Mouse (Mus musculus): Measurements from ENCODE around the gene H2afj. TPM values are rescaled to one million over a fixed set of nuclear protein-coding genes. Genes with fewer than 3 reads are reported as not detected.

H2afj gene
- polyA plus RNA-seq, 1 experiment from 2014 or later, result 112 TPM

DNA sequence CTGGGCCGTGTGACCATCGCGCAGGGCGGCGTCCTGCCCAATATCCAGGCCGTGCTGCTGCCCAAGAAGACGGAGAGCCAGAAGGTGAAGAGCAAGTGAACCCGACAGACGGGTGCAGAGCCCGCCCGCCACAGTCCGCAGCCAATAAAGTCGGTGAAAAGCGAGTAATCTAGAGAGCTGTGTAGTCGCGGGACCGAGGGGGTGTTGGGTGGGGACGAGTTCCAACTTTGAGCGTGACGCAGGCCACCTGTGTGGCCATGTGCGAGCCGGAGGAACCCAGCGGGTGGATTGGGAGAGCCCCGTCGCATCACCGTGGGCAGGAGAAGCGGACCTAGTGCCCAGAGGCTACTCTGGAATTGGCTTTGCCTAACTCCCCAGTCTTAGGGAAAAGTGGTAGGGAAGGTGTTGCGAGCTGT is 595 bp downstream of the H2afj start:
- Histone ChIP-seq H3K9me3 (replicated peaks) (no peaks in the 10 kb centered on the region), H3K4me2 (peak overlapping the region; percentile 94), H3K36me3 (peaks cover 26% of the 10 kb centered on the region), H3K27ac (peak overlapping the region; percentile 69; the same call in 1 of the 2 replicates), H3K9ac (peak overlapping the region; percentile 62), H3K4me3 (replicated peaks) (peak overlapping the region; percentile 90), H3K4me1 (peaks cover 26% of the 10 kb centered on the region), H3K27me3 (no peaks in the 10 kb centered on the region)
- ATAC-seq (replicated peaks; ENCODE audit: low FRiP score), result peak; percentile 10
- under 1% methylated on average over 28 of the region's 28 CpGs for WGBS

DNA sequence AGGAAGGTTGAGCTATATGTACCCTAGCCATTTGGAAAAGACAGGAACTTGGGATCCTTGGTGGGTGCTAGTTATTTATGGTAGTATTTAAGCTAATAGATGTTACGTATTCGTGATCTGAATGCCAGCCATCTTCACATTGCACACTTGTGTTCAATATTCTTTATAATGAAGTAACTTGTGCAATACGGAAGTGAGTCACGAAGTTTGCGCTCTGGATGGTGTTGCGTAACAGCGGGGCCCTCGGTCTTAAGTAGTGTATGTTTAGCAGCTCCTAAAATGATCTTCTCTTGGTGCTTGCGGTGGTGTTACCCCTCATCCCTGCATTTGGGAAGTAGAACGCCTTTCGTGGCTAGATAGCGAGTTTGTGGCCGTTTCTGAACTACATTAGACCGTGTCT is 1.0 kb downstream of the H2afj start:
- H3K9ac ChIP-seq, result peak overlapping the region; percentile 62
- H3K27me3 ChIP-seq, result no peaks in the 10 kb centered on the region
- peaks cover 26% of the 10 kb centered on the region for H3K4me1 ChIP-seq
- peak overlapping the region; percentile 69; the same call in 1 of the 2 replicates for H3K27ac ChIP-seq
- 34% methylated on average over 14 of the region's 14 CpGs for WGBS
- peak overlapping the region; percentile 90 for H3K4me3 ChIP-seq (replicated peaks)
- H3K36me3 ChIP-seq, result peaks cover 31% of the 10 kb centered on the region
- ATAC-seq (replicated peaks; ENCODE audit: low FRiP score), result no peak
- peak overlapping the region; percentile 94 for H3K4me2 ChIP-seq
- no peaks in the 10 kb centered on the region for H3K9me3 ChIP-seq (replicated peaks)

DNA sequence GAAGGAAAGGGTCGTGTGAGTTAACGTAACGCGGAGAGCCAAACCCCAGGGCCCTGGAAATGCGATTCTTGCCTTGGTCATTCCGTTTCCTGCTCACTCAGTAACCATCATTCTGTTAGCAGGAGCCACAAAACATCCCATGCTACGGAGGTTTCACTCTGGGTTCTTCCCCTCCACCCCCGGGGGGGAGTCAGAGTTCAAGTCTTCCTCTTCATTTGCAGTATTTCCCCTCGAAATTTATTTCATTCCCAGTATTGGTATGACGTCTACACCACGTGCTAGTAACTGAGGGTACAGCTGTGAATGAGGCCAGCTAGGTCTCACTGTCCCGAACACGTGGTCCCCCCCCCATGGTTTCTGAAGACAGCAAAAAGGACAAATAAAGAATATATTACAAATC is 1.6 kb downstream of the H2afj start:
- Histone ChIP-seq H3K27ac (no peak overlapping the region), H3K9ac (peak overlapping the region; percentile 62; the same call in 1 of the 2 replicates), H3K36me3 (peaks cover 36% of the 10 kb centered on the region), H3K4me3 (replicated peaks) (peak overlapping the region; percentile 90), H3K9me3 (replicated peaks) (no peaks in the 10 kb centered on the region), H3K4me1 (peaks cover 26% of the 10 kb centered on the region), H3K27me3 (no peaks in the 10 kb centered on the region), H3K4me2 (peak overlapping the region; percentile 94)
- ATAC-seq (replicated peaks; ENCODE audit: low FRiP score), result no peak
- WGBS, result 67% methylated on average over 13 of the region's 13 CpGs

DNA sequence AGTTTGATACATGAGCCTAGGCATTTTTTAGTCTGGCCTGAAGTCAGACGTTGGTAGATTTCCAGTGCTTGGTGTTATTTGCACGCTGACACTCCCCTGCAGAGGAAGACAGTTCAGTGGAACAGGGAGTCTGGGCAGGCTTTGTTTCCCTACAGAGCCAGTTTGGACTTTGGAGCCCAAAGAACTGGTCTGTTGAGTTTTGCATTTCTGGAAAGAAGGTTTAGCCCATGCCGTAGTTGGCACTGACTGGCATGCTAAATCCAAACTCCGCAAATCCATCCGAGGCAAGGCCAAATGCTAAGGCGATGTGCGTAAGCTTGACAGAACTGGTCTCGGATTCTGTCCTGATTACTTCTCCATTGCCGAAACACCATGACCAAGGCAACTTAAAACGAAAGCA is 3.2 kb downstream of the H2afj start:
- no peaks in the 10 kb centered on the region for H3K9me3 ChIP-seq (replicated peaks)
- no peak overlapping the region for H3K4me2 ChIP-seq
- no peak for ATAC-seq (replicated peaks; ENCODE audit: low FRiP score)
- 83% methylated on average over 10 of the region's 10 CpGs for WGBS
- peaks cover 50% of the 10 kb centered on the region for H3K36me3 ChIP-seq
- H3K4me1 ChIP-seq, result peaks cover 19% of the 10 kb centered on the region
- no peaks in the 10 kb centered on the region for H3K27me3 ChIP-seq
- H3K9ac ChIP-seq, result no peak overlapping the region
- no peak overlapping the region for H3K27ac ChIP-seq
- no peak overlapping the region for H3K4me3 ChIP-seq (replicated peaks)

DNA sequence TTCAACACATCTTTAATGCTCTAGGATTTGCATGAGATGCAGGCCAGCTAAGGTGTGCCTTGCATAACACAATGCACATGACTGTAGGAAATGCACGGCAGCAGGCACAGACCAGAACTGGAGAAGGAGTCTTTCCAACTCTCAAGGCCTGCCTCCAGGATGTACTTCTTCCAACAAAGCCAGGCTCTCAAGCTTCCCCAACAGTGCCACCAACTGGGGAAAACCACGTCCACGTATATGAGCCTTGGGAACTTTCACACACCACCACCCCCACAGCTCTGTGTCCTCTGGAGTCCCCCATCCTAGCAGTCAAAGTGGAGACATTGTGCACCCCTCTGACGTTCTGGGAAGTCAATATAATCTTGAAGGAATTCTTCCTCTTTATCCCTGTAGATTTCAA is 5.1 kb downstream of the H2afj start:
- H3K9me3 ChIP-seq (replicated peaks), result no peaks in the 10 kb centered on the region
- H3K9ac ChIP-seq, result no peak overlapping the region
- peaks cover 69% of the 10 kb centered on the region for H3K36me3 ChIP-seq
- H3K27me3 ChIP-seq, result no peaks in the 10 kb centered on the region
- WGBS, result 49% methylated on average over 4 of the region's 4 CpGs
- H3K4me1 ChIP-seq, result peaks cover 13% of the 10 kb centered on the region
- H3K27ac ChIP-seq, result no peak overlapping the region
- no peak overlapping the region for H3K4me3 ChIP-seq (replicated peaks)
- ATAC-seq (replicated peaks; ENCODE audit: low FRiP score), result no peak
- H3K4me2 ChIP-seq, result no peak overlapping the region

DNA sequence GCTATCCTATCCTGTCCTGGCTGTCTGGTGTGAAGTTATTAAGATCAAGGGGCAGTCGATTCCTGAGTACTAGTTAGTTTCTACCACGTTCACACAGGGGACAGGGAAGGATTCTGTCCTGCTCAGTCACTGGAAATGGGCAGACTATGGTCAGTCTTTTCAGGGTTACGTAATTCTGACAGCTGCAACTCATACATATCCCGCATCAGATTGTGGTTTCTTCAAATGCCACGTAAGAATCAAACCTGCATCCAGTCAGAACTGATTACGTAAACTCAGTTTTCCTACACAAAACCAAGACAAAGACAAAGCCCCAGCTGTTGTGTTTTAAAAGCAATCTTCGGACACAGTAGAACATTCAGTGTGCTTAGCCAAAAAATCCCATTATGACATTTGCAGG is 7.3 kb downstream of the H2afj start:
- Histone ChIP-seq H3K9me3 (replicated peaks) (no peaks in the 10 kb centered on the region), H3K27ac (no peak overlapping the region), H3K9ac (no peak overlapping the region), H3K4me3 (replicated peaks) (no peak overlapping the region), H3K4me2 (no peak overlapping the region), H3K36me3 (peaks cover 86% of the 10 kb centered on the region), H3K27me3 (no peaks in the 10 kb centered on the region), H3K4me1 (no peaks in the 10 kb centered on the region)
- ATAC-seq (replicated peaks; ENCODE audit: low FRiP score), result no peak
- WGBS, result 95% methylated on average over 7 of the region's 7 CpGs

DNA sequence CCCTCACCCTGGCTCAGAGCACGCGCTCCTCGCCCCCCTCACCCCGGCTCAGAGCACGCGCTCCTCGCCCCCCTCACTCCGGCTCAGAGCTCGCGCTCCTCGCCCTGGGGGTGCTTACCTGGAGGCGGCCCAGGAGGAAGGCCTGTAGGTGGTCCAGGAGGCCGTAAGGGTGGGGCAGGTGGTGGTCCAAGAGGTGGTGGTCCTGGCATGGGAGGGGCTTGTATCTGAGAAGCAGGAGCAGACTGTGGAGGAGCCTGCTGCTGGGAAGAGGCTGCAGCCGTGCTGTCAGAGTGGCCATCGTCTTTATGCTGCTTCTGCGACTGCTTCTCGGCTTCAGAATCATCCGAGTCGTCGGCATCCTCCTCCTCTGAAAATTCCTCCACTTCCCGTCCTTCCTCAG is 8.8 kb downstream of the H2afj start:
- H3K27me3 ChIP-seq, result no peaks in the 10 kb centered on the region
- H3K4me2 ChIP-seq, result no peak overlapping the region
- H3K9ac ChIP-seq, result no peak overlapping the region
- ATAC-seq (replicated peaks; ENCODE audit: low FRiP score), result no peak
- no peak overlapping the region for H3K27ac ChIP-seq
- H3K4me1 ChIP-seq, result no peaks in the 10 kb centered on the region
- H3K9me3 ChIP-seq (replicated peaks), result no peaks in the 10 kb centered on the region
- WGBS, result 92% methylated on average over 21 of the region's 21 CpGs
- peaks cover 98% of the 10 kb centered on the region for H3K36me3 ChIP-seq
- no peak overlapping the region for H3K4me3 ChIP-seq (replicated peaks)

DNA sequence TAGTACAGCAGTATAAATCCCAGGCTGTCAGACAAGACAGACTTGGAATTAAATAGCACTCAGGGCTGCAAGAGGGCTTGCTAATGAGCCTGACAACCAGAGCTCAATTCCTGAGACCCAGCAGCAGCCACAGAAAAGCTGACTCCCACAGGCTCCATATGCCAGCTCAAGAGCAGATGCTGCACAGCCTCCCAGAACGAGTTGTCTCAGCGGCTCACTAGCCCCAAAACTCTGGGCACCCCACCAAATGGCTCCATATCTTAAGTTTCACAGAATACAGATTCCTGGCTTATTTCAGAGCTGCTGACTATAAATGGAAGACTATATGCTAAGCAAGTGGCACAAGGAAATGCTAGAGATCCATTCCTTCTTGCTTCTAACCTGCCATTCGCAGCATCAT is 9.5 kb downstream of the H2afj start:
- no peak overlapping the region for H3K4me2 ChIP-seq
- H3K27ac ChIP-seq, result no peak overlapping the region
- no peaks in the 10 kb centered on the region for H3K9me3 ChIP-seq (replicated peaks)
- H3K9ac ChIP-seq, result no peak overlapping the region
- H3K4me3 ChIP-seq (replicated peaks), result no peak overlapping the region
- H3K36me3 ChIP-seq, result peaks cover 98% of the 10 kb centered on the region
- no peaks in the 10 kb centered on the region for H3K27me3 ChIP-seq
- 89% methylated on average over 3 of the region's 3 CpGs for WGBS
- no peak for ATAC-seq (replicated peaks; ENCODE audit: low FRiP score)
- no peaks in the 10 kb centered on the region for H3K4me1 ChIP-seq

DNA sequence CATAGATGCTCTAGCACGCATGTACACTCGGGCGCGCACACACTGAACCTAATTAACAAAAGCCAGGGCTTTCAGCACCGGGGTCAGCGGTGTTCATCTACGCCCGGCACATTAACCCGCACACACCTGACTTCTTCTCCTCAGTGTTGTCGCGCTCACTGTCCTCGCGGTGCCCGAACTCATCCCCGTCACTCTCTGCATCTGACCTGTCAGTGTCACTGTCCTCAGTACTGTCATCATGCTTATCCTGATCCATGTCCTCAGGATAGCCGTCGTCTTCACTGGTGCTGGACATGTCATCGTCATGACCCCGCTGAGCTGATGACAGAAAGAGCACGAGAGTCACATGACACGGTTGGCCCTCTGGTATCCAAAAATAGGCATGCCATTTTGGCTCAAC is 12.3 kb downstream of the H2afj start:
- H3K9ac ChIP-seq, result no peak overlapping the region
- H3K4me1 ChIP-seq, result no peaks in the 10 kb centered on the region
- no peak overlapping the region for H3K4me3 ChIP-seq (replicated peaks)
- 96% methylated on average over 21 of the region's 21 CpGs for WGBS
- H3K36me3 ChIP-seq, result peaks cover 94% of the 10 kb centered on the region
- H3K9me3 ChIP-seq (replicated peaks), result no peaks in the 10 kb centered on the region
- no peaks in the 10 kb centered on the region for H3K27me3 ChIP-seq
- H3K27ac ChIP-seq, result no peak overlapping the region
- no peak overlapping the region for H3K4me2 ChIP-seq
- ATAC-seq (replicated peaks; ENCODE audit: low FRiP score), result no peak

DNA sequence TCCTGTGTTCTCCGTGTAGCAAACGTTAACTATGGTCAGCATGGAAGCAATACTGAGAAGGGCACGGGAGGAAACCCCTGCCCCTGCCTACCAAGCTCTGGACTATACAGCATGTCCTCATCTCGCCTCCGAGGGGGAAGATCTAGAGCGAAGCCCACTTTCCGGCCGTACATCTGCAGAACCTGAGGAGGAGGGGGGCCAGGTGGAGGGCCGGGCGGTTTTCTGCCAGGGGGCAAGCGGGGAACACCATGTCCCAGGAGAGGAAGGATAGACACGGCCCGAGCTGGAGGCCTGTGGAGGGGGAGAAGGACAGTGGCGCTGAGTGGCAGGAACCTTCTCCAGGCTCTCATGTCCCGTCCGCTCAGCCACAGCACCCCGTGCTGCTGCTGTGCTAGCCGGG is 13.0 kb downstream of the H2afj start:
- 0 out of 2 replicates have a peak, but pooled peaks have one; percentile 36 for ATAC-seq (replicated peaks; ENCODE audit: low FRiP score)
- Histone ChIP-seq H3K27me3 (no peaks in the 10 kb centered on the region), H3K4me1 (no peaks in the 10 kb centered on the region), H3K9me3 (replicated peaks) (no peaks in the 10 kb centered on the region), H3K36me3 (peaks cover 92% of the 10 kb centered on the region), H3K9ac (no peak overlapping the region), H3K4me3 (replicated peaks) (no peak overlapping the region), H3K4me2 (no peak overlapping the region), H3K27ac (no peak overlapping the region)
- 91% methylated on average over 18 of the region's 18 CpGs for WGBS

DNA sequence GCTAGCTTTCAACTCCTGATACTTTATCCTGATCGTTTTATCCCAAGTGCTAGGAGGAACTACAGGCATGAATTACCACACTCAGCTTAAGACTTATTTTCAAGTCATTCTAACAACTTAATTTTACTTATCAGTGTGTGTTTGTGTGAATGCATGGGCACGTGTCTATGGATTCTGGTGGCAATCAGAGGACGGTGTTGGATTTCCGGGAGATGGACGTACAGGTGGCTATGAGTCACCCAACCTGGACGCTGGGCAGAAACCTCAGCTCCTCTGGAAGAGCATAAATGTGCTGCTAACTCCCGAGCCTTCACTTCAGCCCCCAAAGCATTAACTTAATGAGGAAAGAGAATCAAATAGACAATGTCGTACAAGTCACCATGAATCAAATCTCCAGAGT is 16.9 kb downstream of the H2afj start:
- Histone ChIP-seq H3K27ac (no peak overlapping the region), H3K4me3 (replicated peaks) (no peak overlapping the region), H3K36me3 (peaks cover 54% of the 10 kb centered on the region), H3K9ac (no peak overlapping the region), H3K9me3 (replicated peaks) (no peaks in the 10 kb centered on the region), H3K4me1 (peaks cover 10% of the 10 kb centered on the region), H3K27me3 (no peaks in the 10 kb centered on the region), H3K4me2 (no peak overlapping the region)
- ATAC-seq (replicated peaks; ENCODE audit: low FRiP score), result no peak
- 89% methylated on average over 8 of the region's 8 CpGs for WGBS

DNA sequence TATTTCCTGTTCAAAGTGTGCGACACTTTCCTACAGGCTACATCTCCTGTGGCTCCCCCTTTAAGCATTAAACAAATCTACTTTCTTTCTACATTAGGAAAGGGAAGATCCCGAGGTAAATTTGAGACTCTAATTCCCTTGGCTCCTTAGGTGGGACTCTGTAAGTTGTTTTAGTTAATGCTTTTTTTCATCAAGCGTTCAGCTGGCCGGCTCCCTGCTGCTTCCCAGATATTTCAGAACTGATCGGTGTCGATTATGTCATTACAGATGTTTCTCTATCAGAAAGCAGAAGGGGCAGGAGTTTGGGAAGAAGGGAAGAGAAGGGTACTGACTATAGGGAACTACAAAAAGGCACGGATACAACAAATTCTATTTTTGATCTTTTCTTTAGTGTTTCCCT is 19.1 kb downstream of the H2afj start:
- peak overlapping the region; percentile 99 for H3K9ac ChIP-seq
- 11% methylated on average over 7 of the region's 7 CpGs for WGBS
- H3K4me3 ChIP-seq (replicated peaks), result peak overlapping the region; percentile 99
- no peaks in the 10 kb centered on the region for H3K9me3 ChIP-seq (replicated peaks)
- H3K36me3 ChIP-seq, result peaks cover 32% of the 10 kb centered on the region
- ATAC-seq (replicated peaks; ENCODE audit: low FRiP score), result no peak
- H3K4me2 ChIP-seq, result peak overlapping the region; percentile 72
- H3K27ac ChIP-seq, result peak overlapping the region; percentile 86; the same call in 1 of the 2 replicates
- no peaks in the 10 kb centered on the region for H3K27me3 ChIP-seq
- H3K4me1 ChIP-seq, result peaks cover 10% of the 10 kb centered on the region

DNA sequence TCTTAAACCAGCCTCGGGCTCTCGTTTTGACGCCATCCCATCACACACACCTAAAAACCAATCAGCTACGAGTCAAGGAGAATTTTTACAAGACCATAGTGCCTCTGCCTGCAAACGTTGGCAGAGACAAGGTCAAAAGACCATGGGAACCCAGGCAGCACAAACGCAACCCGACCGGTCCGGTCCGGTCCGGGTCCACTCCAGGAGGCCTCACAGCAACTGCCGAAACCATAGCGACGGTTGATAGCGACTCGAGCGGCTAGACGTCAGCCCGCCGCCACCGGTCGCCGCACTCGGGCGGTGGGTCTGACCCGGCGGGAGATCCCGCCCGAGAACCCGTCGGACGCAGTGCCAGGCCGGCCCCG is 19.5 kb downstream of the H2afj start, which contains the start of gene BC049715:
Gene BC049715, plus strand, starts transcription at position 111 of the 365 bp plus-strand sequence.
- under 1% methylated on average over 34 of the region's 34 CpGs for WGBS
- peak within 1 kb of the TSS; percentile 72 for H3K4me2 ChIP-seq
- peaks cover 10% of the 10 kb centered on the region for H3K4me1 ChIP-seq
- peak within 1 kb of the TSS; percentile 99 for H3K4me3 ChIP-seq (replicated peaks)
- peak within 1 kb of the TSS; percentile 99 for H3K9ac ChIP-seq
- ATAC-seq (replicated peaks; ENCODE audit: low FRiP score), result no peak
- no peaks in the 10 kb centered on the region for H3K27me3 ChIP-seq
- peak within 1 kb of the TSS; percentile 87 for H3K27ac ChIP-seq
- no peaks in the 10 kb centered on the region for H3K9me3 ChIP-seq (replicated peaks)
- peaks cover 29% of the 10 kb centered on the region for H3K36me3 ChIP-seq

Measured in kidney, embryonic 15.5 days (tissue).